Mouse (Mus musculus) lung, adult 2 months (tissue): ENCODE measurements at regions not wholly inside any gene's neighbourhood (a gene's known extent, or its start where the extent isn't known, plus 50 kb on each side); places are given as distances from the start of the nearest gene placed in this dataset.

ENCODE experiments used
- CTCF ChIP-seq: fragments of 200-500 bp; IDR thresholded peaks from 2 replicates; pipeline ENCODE4 v1.5.1; 2011; ENCODE audit warnings: mild to moderate bottlenecking, low read length, control low read depth; ENCODE audit not compliant: insufficient read depth
- POLR2A ChIP-seq: fragments of 200-500 bp; IDR thresholded peaks from 2 replicates; pipeline ENCODE4 v1.6.1; 2011; ENCODE audit warnings: low read depth, mild to moderate bottlenecking, control low read depth, low read length, borderline replicate concordance; ENCODE audit errors: extremely low read depth

- no peak for TF ChIP-seq POLR2A
- no peak for TF ChIP-seq CTCF
Measured at GRCm38 (mm10) chr12:11803162-11803561, 347.3 kb downstream of the Rad51ap2 start.
